Mouse (Mus musculus) regulatory T cell (primary cell): ENCODE data around the gene Arid1a.

Source experiments
- in situ Hi-C: fragments of 300-600 bp; cut with MboI, MseI; formaldehyde crosslinking; loops from one replicate; pipeline ENCODE4 v1.15.1; 2025; ENCODE audit warnings: high pct_unique_total_duplicates

The Arid1a gene

GRCm38 (mm10) chr4:133656294-133656693 is 100.3 kb downstream of the Arid1a start:
- in situ Hi-C loops, result loop anchor here (25.0 kb wide), 1 partner anchor 181 kb away; no protein-coding TSS in a partner anchor

- in situ Hi-C loops, result loop anchor here (25.0 kb wide), 1 partner anchor 183 kb away; no protein-coding TSS in a partner anchor
Observed at GRCm38 (mm10) chr4:133654070-133654469, 102.5 kb downstream of the Arid1a start.

GRCm38 (mm10) chr4:133652746-133653145 is 103.8 kb downstream of the Arid1a start:
- in situ Hi-C loops, result loop anchor here (25.0 kb wide), 1 partner anchor 185 kb away; no protein-coding TSS in a partner anchor

GRCm38 (mm10) chr4:133651986-133652385 is 104.6 kb downstream of the Arid1a start:
- in situ Hi-C loops, result loop anchor here (25.0 kb wide), 1 partner anchor 185 kb away; no protein-coding TSS in a partner anchor

- in situ Hi-C loops, result loop anchor here (25.0 kb wide), 1 partner anchor 186 kb away; no protein-coding TSS in a partner anchor
Observed at GRCm38 (mm10) chr4:133651445-133651844, 105.1 kb downstream of the Arid1a start.

GRCm38 (mm10) chr4:133649989-133650699 is 106.4 kb downstream of the Arid1a start, which contains the start of gene Zdhhc18:
Zdhhc18 (minus strand) TSS chr4:133650154.
- in situ Hi-C loops, result loop anchor here (10.0 to 25.0 kb wide), 2 partner anchors 55 to 187 kb away; no protein-coding TSS in a partner anchor

- in situ Hi-C loops, result loop anchor here (10.0 kb wide), 1 partner anchor 55 kb away; no protein-coding TSS in a partner anchor
Observed at GRCm38 (mm10) chr4:133649464-133649863, 107.1 kb downstream of the Arid1a start.

- in situ Hi-C loops, result loop anchor here (10.0 kb wide), 1 partner anchor 51 kb away; no protein-coding TSS in a partner anchor
Observed at GRCm38 (mm10) chr4:133645680-133646079, 110.9 kb downstream of the Arid1a start.

- in situ Hi-C loops, result loop anchor here (10.0 kb wide), 1 partner anchor 50 kb away; no protein-coding TSS in a partner anchor
Observed at GRCm38 (mm10) chr4:133645195-133645594, 111.4 kb downstream of the Arid1a start.

GRCm38 (mm10) chr4:133634043-133634410 is 122.5 kb downstream of the Arid1a start:
- in situ Hi-C loops, result loop anchor here (10.0 kb wide), 1 partner anchor 1801 kb away; the partner anchor contains the start of gene Rcan3

- in situ Hi-C loops, result loop anchor here (10.0 kb wide), 1 partner anchor 1801 kb away; the partner anchor contains the start of gene Rcan3
Observed at GRCm38 (mm10) chr4:133633332-133634042, 123.1 kb downstream of the Arid1a start.

GRCm38 (mm10) chr4:133632483-133633327 is 123.9 kb downstream of the Arid1a start:
- in situ Hi-C loops, result loop anchor here (10.0 kb wide), 1 partner anchor 1802 kb away; the partner anchor contains the start of gene Rcan3

GRCm38 (mm10) chr4:133631769-133632411 is 124.7 kb downstream of the Arid1a start:
- in situ Hi-C loops, result loop anchor here (10.0 kb wide), 1 partner anchor 1803 kb away; the partner anchor contains the start of gene Rcan3

- in situ Hi-C loops, result loop anchor here (10.0 kb wide), 1 partner anchor 1804 kb away; the partner anchor contains the start of gene Rcan3
Observed at GRCm38 (mm10) chr4:133631071-133631768, 125.3 kb downstream of the Arid1a start.

- in situ Hi-C loops, result loop anchor here (10.0 kb wide), 1 partner anchor 1804 kb away; the partner anchor contains the start of gene Rcan3
Observed at GRCm38 (mm10) chr4:133630326-133630920, 126.1 kb downstream of the Arid1a start.

GRCm38 (mm10) chr4:133629191-133629590 is 127.4 kb downstream of the Arid1a start:
- in situ Hi-C loops, result loop anchor here (10.0 kb wide), 1 partner anchor 496 kb away; the partner anchor contains the start of gene Sh3bgrl3
